In the genomic region with DNA sequence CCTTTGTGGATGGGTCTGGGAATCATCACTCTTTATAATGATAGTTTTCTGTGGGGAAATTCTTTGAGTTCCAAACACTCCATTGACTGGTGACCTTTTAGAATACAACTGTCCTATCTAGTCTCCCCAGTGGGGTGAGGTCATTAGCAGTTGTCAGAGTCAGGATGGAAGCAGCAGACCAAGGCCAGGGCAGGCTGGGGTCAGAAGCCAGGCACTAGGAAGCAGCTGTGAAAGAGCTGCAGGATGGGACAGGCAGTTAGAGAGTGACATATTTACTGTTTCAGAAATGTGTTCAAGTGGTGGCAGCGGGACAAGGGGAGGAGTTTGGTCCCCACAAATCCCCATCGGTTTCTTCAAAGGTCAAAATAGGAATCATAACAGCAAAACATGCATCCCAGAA, we compare ENCODE assay signal across 12 mouse cellular contexts.
A peak's percentile ranks its signal among the peaks of the same experiment; 100 is the strongest.
DNase-seq lines count a peak whose midpoint lies in the region; ATAC-seq lines count a peak whose summit lies in the region.
"Had no signal": no experiment of that assay in that cellular context is flagged by ENCODE, and none has a peak within 500 bp of the region (broad histone marks: within the 10 kb centered on the region; RNA-seq: fewer than 3 reads in every experiment).

No protein-coding gene starts in this region.

- intact Hi-C loops in heart, postnatal 14 days (cut with DNase I), result no loop called here

- H3K4me1 ChIP-seq in neural tube, embryonic 15.5 days, result 0 out of 2 replicates have a peak, but pooled peaks cover 11% of the 10 kb centered on the region
- H3K4me1 ChIP-seq: liver, embryonic 13.5 days had no signal

- no peak overlapping the region for H3K4me3 ChIP-seq in neural tube, embryonic 15.5 days (replicated peaks)
- H3K4me3 ChIP-seq: erythroblast, embryonic 14.5 days; heart, embryonic 13.5 days; liver, embryonic 13.5 days had no signal

- H3K4me2 ChIP-seq in neural tube, embryonic 15.5 days, result no peak overlapping the region
- H3K4me2 ChIP-seq: heart, embryonic 13.5 days; liver, embryonic 13.5 days had no signal

- no peaks in the 10 kb centered on the region for H3K36me3 ChIP-seq in neural tube, embryonic 15.5 days
- H3K36me3 ChIP-seq: heart, embryonic 13.5 days; liver, embryonic 13.5 days had no signal

- H3K27ac ChIP-seq in neural tube, embryonic 15.5 days (replicated peaks), result no peak overlapping the region
- H3K27ac ChIP-seq: heart, embryonic 13.5 days; liver, embryonic 13.5 days had no signal

- DNase-seq in spleen, postnatal 36 days (ENCODE audit: low spot score in 2 of 2), result peak; percentile 6 to 18
- DNase-seq in spleen, postnatal 4 days (ENCODE audit: low spot score in 2 of 2), result no peak
- peak; percentile 25 to 52 for DNase-seq in heart, postnatal 14 days
- peak; percentile 68 to 78 for DNase-seq in kidney, postnatal 36 days
- DNase-seq in layer of hippocampus, postnatal 36 days, result no peak
- DNase-seq: cerebellum, adult 18-20 months; liver, embryonic 13.5 days had no signal

- H3K9me3 ChIP-seq in neural tube, embryonic 15.5 days (replicated peaks), result no peaks in the 10 kb centered on the region
- H3K9me3 ChIP-seq: heart, embryonic 13.5 days; liver, embryonic 13.5 days had no signal

- no peak overlapping the region for H3K9ac ChIP-seq in neural tube, embryonic 15.5 days (replicated peaks)
- H3K9ac ChIP-seq: heart, embryonic 13.5 days; liver, embryonic 13.5 days had no signal

- no peak for ATAC-seq in megakaryocyte, adult 5-6 weeks (ENCODE audit: poor library complexity, severe bottlenecking)
- ATAC-seq in megakaryocyte progenitor cell, adult 5-6 weeks (replicated peaks; ENCODE audit: poor library complexity), result no peak
- no peak for ATAC-seq in neural tube, embryonic 15.5 days (ENCODE audit: low FRiP score)

- no peaks in the 10 kb centered on the region for H3K27me3 ChIP-seq in neural tube, embryonic 15.5 days (replicated peaks)
- H3K27me3 ChIP-seq: heart, embryonic 13.5 days; liver, embryonic 13.5 days had no signal

- 73% methylated on average over 2 of the region's 2 CpGs for WGBS in neural tube, embryonic 15.5 days

Comparison
In these comparisons a context has a peak if more than half of its experiments do, and no peak if none do; other contexts are left out.
1. DNase-seq: peak in spleen, postnatal 36 days (2 of 2), heart, postnatal 14 days (2 of 2) and kidney, postnatal 36 days (2 of 2); none in spleen, postnatal 4 days (0 of 2) and layer of hippocampus, postnatal 36 days (0 of 2).